Mouse (Mus musculus) Muller cell, postnatal 12 days (primary cell): ENCODE results near the gene Glod4.
"Not testable (repeated sequence)": the region's sequence is repeated elsewhere in the genome, so short reads cannot be mapped to it uniquely, and the experiment has no call there.

Experiments
- DNase-seq: peaks from one replicate; pipeline ENCODE4 v3.0.0-alpha.2; 2015; ENCODE audit errors: inconsistent ontology term

Glod4 gene

DNA sequence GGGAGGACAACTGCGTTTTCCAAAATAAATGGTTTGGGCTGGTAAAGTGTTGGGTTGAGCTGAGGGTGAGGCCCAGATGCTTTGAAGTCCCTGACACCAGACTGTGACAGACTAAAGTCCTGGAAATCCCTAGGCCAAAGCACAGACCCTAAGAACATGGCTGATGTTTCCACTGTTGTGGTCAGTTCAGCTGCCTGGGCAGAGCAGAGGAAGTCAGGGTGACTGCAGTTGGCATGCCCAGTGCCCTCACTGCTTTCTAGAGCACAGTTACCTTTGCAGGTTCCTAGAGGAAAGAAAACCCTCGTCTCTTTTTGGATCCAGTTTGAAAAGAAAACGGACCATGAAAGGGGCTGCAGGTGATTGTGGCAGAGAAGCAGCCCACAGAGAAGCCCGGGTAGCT lies 13.9 kb upstream of the Glod4 start:
- DNase-seq: no peak

DNA sequence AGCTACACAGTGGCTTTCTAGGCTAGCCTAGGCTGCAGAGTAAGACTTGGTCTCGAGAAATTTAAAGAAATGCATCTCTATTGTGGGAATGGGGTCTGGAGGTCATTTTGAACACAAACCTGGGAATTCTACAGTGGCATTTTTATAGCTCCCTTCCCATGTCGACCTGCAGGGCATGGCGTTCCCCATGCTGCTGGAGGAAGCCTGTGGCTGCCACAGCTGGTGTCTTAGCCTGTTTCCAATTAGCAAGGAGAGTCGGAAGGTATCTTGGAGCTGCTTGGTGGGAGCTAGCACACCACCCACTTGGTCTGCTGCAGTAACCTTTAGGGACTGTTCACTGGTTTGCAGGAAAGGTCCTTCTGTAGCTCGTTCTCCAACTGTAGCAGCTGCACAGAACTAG lies 12.6 kb upstream of the Glod4 start:
- DNase-seq: no peak

DNA sequence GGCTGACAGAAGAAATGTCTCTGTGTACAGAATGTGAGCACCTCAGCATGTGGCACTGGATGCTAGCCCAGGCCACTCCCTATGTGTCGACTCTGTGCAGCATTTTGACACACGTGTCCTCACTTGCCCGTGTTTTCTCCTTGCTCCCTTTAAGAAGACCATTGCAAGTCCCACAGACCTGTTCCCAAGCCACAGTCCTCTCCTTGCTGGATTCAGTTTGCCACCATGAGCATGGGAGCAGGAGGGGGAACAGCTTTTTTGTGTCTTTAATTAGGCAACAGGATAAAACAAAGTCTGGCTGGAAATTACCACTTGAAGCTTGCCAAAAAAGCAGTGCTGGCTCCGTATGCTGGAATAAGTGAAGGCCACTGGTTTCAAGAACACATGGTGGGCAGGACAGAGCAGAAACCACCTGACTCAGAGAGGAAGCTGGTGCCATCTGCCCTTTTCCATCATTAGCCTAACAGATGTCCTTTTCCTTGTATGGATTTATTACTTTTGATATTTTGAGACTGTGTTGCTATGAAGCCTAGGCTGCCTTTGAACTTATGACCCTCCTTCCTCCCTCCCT lies 12.0 kb upstream of the Glod4 start:
- peak; percentile 66 for DNase-seq

DNA sequence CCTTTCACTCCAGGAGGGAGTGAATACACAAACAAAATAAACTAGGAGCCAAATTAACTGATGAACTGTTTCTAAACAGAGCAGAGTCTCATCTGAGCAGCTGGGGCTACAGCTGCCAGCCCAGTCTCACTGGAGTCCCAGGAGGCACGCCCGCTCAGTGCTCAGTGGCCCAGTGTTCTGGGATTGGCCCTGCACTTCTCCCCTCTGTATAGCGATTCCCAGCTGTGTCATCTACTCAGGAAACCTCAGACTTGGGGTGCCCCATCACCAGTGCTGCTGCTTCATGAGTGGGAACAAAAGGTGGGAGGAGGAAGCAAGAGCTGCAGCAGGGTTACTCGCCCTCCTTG lies 10.4 kb upstream of the Glod4 start:
- no peak for DNase-seq

DNA sequence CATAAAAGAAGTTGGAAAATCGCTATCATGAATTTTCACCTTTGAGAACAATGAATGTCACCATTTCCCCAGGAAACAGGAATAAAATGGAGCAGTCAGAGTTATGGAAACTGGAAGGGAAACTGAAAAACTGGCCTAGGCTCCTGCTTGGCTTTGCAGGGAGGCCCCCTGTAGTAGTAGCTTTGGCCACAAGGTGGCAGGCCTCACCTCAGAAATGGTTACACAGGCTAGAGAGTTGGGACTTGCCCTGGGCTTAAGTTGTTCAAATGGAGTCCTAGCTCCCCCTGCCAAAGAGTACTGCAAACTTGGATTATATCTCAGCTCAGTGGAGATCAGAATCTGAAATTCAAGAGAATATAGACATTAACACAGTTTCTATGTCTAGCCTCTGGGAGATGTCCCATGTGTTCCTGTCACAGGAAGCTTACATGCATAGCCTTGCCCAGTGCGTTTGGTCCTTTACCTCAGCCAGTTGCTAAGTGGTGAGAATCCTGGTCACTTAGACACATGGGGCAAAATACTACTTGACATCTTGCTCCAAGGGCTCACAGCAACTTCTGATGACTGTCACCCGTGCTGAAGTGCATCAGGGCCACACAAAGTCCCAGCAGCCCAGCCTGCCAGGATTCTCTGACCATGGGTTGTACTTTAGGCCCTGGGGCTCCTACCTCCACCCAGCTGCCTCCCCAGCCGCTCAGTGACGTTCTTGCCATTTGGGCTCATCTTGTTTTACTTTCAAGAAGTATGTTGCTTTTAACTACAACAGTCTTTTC lies 9.8 kb upstream of the Glod4 start:
- peak; percentile 67 for DNase-seq

DNA sequence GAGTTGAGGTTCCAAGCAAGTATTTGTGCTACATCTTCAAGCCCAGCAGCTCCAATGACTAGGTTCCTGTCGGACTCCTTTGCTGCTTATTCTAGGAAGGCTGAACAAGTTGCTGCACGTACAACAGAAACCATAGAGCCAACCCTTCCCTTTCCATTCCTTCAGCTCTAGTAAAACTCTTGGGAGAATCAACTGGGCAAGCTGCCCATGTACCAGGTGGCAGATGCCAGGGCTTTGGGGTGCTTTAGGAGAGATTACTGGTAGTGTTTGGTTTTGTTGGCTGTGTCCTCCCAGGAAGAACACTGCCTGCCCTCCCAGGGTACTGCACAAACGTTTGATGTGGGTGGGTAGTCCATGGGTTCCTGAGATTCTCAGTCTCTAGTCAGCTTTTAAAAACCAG lies 8.5 kb upstream of the Glod4 start:
- DNase-seq: no peak

DNA sequence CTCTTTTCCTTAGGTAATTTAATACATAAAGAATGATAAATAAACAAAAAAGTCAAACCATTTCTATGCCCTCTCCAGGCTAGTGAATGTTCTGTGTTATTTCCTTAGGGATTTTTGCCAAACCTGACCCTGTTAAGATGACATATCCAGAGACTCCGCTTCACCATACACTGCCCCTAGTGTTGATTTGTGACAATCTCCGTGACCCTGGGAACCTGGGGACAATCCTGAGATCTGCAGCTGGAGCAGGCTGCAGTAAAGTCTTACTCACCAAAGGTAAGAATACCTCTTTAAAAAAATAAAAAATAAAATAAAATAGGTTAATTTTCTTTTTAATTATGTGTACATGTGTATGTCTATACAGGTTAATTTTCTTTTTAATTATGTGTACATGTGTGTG lies 3.7 kb upstream of the Glod4 start:
- no peak for DNase-seq

DNA sequence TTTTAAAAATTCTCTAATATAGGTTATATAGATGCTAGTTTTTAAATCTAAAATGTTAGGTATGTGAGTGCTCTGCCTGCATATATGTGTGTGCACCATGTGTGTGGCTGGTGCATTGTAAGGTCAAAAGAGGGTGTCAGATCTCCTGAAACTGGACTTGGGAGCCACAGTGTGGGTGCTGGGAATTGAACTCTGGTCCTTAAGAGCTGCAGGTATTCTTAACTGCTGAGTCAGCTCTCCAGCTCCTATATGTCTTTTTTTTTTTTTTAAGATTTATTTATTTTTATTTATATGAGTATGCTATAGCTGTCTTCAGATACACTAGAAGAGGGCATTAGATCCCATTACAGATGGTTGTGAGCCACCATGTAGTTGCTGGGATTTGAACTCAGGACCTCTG lies 2.9 kb upstream of the Glod4 start:
- no peak for DNase-seq

DNA sequence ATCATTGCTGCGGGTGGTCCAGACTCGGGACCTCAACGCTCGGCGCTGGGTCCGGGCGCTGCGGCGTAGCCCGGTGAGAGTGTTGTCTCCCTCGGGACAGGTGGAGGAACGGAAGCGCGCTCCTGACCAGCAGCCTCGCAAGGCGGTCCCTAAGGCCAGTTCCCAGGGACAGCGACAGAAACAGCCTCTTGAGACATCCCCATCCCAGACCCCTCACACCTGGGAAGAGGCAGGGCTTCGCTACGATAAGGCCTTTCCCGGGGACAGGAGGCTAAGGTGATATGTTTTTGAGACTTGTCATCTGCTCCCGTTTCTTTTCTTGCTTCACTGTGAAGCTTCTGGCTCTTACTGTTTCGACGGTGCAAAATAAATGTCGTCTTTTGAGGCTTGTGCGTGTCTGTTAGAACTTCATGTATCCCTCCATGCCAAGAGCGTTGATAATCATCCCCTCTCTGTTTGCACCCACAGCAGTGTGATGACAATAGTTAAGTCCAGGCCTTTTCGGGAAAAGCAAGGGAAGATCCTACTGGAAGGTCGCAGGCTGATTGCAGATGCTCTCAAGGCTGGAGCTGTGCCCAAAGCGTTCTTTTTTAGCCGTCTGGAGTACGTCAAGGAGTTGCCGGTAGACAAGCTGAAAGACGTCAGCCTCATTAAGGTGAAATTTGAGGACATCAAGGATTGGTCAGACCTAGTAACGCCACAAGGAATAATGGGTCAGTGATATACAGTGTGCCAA lies 454 bp upstream of the Glod4 start:
- peak; percentile 30 for DNase-seq

DNA sequence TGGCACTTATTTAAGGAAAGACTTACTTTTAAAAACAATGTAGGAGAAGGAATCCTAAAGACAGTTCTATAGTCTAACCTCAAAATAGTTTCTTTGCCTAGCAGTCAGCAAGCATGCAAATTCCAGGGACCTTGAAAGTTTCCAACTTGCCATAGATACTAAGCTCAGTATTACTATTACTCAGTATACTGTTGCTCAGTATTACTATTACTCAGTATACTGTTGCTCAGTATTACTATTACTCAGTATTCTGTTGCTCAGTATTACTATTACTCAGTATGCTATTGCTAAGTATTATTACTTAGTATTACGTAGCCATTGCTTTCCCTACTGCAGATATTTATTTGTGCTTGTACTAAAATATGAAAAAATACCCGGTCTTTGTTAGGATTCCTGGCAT lies 3.8 kb downstream of the Glod4 start:
- DNase-seq: no peak

DNA sequence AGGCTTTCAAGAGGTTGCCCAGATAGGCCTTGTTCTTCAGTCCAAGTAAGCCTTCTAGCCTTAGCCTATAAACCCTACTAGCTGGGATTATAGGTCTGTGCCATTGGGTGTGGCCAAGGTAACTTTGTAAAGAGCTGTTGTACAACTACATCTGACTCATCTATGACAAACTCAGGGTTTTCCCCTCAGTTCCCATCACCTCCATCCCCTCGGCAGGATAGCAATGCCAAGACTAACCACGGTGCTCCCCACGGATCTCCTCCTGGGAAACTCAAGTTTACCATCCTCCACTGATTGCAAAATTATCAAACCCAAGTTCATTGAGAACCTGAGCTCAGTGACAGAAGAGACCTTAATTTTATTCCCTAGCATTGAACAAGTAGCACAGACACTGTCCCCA lies 7.4 kb downstream of the Glod4 start:
- DNase-seq: no peak

DNA sequence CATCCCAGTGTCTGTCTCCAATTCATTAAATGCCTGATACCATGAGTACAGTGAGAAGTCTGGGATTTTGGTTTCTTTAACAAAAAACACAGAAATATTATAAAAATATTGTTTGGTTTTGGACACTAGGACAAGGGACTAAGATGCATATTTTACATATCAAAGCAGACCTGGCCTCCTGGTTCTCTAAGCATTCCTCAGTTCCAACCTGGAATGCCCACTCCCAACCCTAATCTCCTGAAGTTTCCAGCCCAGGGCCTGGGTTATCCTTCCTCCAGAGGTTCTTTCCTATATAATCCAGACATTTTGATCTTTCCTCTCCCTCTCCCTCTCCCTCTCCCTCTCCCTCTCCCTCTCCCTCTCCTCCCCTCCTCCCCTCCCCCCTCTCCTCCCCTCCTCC lies 18.5 kb downstream of the Glod4 start:
- DNase-seq: no peak

DNA sequence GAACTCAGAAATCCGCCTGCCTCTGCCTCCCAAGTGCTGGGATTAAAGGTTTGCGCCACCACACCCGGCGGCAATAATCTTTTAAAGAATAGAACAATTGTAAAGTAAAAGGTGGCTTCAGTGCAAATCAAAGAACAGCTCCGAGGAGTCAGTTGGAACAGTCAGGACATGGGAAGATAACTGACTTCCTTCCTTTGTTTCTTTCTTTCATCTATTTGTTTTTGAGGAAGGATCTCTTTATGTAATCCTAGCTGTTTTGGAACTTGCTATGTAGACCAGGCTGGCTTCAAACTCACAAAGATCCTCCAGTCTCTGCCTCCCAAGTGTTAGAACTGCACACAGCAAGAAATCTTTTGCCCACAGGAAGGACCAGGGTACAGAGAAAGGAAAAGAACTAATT lies 18.9 kb downstream of the Glod4 start:
- DNase-seq: no peak

DNA sequence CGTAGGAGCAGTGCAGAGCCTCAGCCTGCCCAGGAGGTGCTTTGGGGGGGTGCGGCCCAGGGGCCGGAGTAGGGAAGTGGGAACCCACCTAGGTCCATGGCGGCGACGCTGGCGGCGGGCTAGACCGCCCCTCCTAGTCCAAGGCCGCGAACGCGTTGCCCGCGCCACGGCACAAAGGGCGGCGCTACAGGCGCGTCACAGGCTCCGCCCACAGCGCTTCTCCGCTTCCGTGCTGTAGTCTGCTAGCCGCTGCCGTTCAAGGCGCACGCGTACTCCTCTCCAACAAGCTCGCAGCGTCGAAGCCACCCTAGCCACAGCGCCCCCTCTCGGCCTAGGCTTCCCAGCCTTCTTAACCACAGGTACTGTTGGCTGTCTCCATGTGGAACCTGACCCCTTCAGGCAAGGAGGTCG lies 26.1 kb downstream of the Glod4 start, which contains the start of the genes Dbil5 and Gemin4:
TSS of gene Dbil5 (plus strand) at position 219 of the 411 bp plus-strand sequence.
TSS of gene Gemin4 (minus strand) at position 275 of the 411 bp plus-strand sequence.
- peak; percentile 95 for DNase-seq

DNA sequence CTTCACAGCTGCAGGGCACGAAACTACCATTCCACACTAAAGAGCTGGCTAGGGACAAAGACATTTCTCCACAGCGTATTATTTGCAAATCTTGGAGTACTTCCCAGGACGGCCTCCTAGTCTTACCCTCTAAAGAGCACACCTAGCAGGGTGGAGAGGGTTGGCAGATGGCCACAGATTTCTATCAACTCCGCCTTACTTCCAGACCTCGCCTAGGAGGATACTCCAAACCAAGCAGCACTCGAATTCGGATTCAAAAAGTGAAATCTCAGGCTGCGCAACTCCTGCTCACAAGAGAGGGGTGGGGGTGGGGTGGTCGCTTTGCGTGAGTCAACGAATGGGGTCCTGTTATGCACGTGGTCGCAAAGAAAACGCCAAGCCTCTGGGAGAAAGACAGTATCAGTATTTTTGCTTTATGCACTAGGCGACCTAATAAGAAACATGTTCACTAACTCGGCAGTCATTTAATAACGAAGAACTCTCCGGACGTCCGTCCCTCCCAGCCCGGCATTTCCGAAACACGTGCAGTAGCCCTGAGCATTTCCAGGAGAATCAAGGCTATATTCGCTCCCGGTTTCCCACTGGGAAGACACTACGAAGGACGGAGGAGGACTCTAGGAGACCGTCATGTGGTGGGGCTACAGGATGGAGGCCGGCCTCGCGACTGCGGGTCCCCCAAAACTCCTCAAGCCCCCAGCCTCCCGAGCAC lies 26.7 kb downstream of the Glod4 start:
- DNase-seq: peak; percentile 66

DNA sequence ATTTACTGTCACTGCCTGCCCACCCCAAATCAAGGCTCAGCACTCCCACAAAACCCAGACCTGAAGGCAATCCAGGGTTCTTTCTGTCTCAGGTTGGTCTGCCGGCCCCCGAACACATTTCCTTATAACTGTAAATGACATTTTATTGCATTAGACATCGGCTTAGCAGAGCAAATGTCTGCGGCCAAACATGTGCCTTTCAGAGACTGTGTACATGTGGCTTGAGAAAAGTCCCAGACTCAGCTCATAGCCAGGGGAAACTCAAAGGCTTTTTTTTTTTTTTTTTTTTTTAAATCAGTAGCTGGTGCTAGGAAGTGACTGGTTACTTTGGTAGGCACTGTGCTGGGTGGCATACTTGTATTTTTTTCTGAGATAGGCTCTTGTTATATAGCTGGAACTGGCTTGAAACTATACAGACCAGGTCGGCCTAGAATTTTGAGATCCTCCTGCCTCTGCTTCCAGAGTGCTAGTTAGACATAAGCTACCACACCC lies 27.4 kb downstream of the Glod4 start:
- DNase-seq: no peak

DNA sequence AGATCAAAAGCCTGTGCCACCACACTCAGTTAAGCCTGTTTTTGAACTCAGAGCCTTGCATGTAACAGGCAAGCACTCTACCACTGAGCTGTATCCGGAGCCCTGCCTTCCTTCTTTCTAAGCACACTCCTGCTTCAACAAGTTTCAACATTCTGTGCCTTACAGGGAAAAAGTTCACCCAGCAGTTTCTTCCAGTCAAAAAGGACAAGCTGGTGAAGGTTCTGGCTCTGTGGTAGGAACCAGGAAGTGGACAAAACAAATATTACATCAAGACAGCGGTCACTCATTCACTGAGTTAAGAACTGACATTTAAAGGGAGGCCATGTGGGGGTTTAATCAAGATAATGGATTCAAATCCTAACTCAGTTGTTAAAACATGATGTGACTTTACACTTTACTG lies 28.5 kb downstream of the Glod4 start:
- DNase-seq: no peak

DNA sequence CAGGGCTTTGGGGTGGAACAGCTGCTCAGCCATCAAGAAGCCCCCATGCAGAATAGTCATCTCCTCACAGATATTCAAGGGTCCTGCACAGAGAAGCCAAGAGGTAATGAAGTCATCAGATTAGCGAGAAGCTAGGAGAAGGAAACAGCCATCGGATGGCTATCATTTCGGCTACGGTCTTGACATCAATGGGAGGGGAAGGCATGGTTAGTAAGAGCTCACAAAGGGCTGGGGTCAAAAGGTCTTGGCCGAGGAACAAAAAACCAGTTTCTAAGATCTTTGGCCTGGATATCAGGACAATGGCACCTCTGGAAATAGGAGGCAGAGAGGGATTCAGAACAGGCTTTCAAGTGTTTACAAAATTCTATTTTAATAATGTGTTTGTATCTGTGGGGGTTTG lies 29.7 kb downstream of the Glod4 start:
- DNase-seq: no peak

DNA sequence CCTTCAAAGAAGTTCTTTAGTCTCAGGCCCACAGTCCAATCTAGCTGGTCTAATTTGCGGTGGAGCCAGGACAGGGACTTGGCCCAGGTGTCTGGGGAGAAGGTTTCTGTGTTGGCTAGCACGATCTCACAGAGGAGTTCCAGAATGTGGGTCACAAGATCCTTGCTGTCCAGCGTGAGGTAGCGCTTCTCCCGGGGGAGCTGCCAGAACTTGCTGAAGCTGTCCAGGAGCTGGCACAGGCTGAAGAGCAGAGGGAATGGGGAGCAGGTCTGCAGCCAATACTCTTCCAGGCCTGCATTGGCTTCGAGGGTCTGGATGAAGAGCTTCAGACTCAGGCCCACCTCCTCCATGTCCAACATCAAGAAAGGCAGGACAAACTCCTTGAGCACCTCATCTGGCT lies 31.9 kb downstream of the Glod4 start:
- DNase-seq: not testable (repeated sequence)

DNA sequence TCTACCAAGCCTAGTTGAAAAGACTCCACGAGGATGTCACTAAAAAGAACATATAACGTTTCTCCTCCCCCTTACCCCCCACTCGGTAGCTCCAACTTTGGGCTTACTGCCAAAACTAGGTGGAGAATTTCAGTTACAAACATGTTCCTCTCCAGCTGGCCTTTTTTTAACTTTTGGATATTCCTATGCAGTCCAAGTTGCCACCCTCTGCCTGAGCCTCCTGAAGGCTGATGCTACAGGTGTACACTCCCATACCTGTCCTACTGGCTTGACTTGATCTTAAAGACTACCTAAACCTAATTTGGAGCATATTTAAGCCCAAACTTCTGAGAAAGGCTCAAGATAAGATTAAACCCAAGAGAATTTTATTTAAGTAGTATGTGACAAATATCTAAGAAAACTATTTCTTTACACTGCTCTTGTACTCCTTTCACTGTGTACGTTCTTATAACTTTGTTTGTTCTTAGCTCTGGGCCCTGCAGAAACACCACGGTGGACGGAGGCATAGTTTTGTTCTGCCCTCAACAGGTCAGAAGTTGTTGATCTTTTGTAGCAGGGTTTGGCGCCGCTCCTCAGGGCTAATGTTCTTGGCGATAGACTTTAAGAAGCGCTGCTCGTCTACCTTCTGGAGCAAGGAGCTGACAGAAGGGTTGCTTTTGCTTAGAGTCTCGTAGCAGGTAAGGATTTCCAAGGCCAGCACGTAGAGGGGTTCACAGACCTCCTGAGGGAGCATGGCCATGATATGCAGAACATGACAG lies 33.1 kb downstream of the Glod4 start:
- no peak for DNase-seq

DNA sequence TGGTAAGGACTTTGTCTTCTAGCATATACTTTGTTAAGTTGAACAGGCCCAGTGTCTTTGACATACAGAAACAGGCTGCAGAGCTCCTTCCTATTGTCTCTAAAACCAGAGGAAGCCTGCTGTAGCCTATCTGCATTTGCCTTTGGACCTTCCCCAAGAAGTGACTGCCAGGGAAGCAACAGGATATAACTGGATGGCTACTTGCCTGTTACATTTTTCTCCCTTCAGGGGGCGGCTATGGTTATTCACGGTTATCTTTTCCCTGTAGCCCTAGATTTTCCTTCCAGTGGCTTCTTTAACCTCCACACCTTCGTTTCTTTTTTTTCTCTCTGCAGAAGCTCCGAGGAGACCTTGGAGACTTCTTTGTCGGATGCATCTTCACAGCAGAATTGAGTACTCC lies 36.7 kb downstream of the Glod4 start:
- DNase-seq: no peak
